ENCODE assay signal across 16 mouse cellular contexts in the genomic region with DNA sequence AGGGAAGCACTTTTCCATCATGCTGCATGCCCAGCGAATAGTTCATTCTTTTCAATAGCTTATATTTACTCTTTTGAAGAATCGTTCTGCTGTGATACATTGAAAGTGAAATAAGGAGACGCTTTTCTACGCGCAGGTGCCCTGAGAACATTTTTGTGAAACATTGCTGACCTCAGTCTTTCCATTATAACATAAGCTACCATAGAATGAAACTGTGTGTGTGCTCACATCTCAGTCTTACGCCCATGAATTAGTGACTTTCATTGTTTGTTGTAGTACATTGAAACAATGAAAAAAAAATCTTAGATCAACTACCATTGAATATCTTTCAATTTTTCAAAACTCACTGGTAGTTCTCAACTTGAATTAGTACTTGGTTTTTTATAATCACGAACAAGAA.
"Had no signal": no experiment of that assay in that cellular context is flagged by ENCODE, and none has a peak within 500 bp of the region (broad histone marks: within the 10 kb centered on the region; RNA-seq: fewer than 3 reads in every experiment).

No protein-coding gene starts in this region.

- H3K9me3 ChIP-seq: neural tube, embryonic 13.5 days; neural tube, embryonic 15.5 days; stomach, embryonic 15.5 days had no signal

- H3K4me1 ChIP-seq: neural tube, embryonic 13.5 days; neural tube, embryonic 15.5 days; stomach, embryonic 15.5 days had no signal

- DNase-seq: retina, postnatal 1 day; right cerebral cortex, adult 18-20 months; right cerebral cortex, postnatal 14 days; right cerebral cortex, postnatal 25 days; right cerebral cortex, postnatal 4 days; spleen, adult 18-20 months; thymus, adult 18-20 months; thymus, adult 2 months; thymus, postnatal 14 days; thymus, postnatal 25 days; thymus, postnatal 36 days; thymus, postnatal 4 days had no signal

- H3K27me3 ChIP-seq: neural tube, embryonic 13.5 days; neural tube, embryonic 15.5 days; stomach, embryonic 15.5 days had no signal

- H3K4me2 ChIP-seq: neural tube, embryonic 13.5 days; neural tube, embryonic 15.5 days; stomach, embryonic 15.5 days had no signal

- H3K36me3 ChIP-seq: neural tube, embryonic 13.5 days; neural tube, embryonic 15.5 days; stomach, embryonic 15.5 days had no signal

- H3K27ac ChIP-seq: neural tube, embryonic 13.5 days; neural tube, embryonic 15.5 days; stomach, embryonic 15.5 days; stomach, postnatal 0 days had no signal

- H3K4me3 ChIP-seq: neural tube, embryonic 13.5 days; neural tube, embryonic 15.5 days; stomach, embryonic 15.5 days had no signal

- H3K9ac ChIP-seq: neural tube, embryonic 13.5 days; neural tube, embryonic 15.5 days; stomach, embryonic 15.5 days had no signal
